Mouse (Mus musculus) megakaryocyte, embryonic 14.5 days (primary cell): Measurements from ENCODE around the gene Fyn.

Experiments used
- FLI1 ChIP-seq: IDR thresholded peaks from 2 replicates; pipeline ENCODE4 v1.6.1; 2012; ENCODE audit warnings: low read length, inconsistent platforms, mixed read lengths
- GATA1 ChIP-seq: IDR thresholded peaks from 3 replicates; pipeline ENCODE4 v1.6.1; 2012; ENCODE audit warnings: mixed read lengths, low read length, inconsistent platforms, borderline replicate concordance

- TF ChIP-seq FLI1 (no peak), GATA1 (no peak)
Observed at GRCm38 (mm10) chr10:39445870-39446269, 77.2 kb downstream of the Fyn start.
